Mouse (Mus musculus) frontal cortex, postnatal 14 days (tissue): ENCODE results near the gene Slc6a19.
"Not testable (repeated sequence)": the region's sequence is repeated elsewhere in the genome, so short reads cannot be mapped to it uniquely, and the experiment has no call there.

Source experiments
- DNase-seq, 2 experiments: peaks; one replicate each; pipeline ENCODE4 v3.0.0; 2022; ENCODE audit warnings: low spot score in 2 of 2

Slc6a19 gene

DNA sequence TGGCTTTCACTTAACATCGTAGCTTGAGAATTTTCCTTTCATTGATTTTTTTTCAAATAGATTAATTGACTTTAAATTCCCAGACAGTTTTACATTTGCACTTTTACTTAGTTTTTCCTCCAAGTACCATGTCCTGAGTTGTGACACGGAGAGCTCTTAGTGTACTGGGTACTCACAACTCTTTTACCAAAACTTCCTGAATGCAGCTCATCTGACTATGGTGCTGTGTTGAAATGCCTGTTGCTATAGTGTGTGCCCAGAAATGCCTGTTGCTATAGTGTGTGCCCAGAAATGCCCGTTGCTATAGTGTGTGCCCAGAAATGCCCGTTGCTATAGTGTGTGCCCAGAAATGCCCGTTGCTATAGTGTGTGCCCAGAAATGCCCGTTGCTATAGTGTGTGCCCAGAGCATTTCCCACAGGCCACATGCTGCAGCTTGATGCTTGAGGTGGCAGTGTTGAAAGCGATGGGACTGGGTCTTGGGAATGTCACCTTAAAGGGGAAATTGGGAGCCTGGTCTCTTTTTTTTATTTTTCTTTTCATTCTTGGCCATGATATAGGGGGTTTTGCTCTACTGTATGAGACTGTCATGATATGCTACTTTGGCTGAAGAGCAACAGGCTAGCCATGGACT, at the start of gene Slc6a19:
TSS of gene Slc6a19 (minus strand) at position 172 of the 632 bp plus-strand sequence.
- no peak for DNase-seq

DNA sequence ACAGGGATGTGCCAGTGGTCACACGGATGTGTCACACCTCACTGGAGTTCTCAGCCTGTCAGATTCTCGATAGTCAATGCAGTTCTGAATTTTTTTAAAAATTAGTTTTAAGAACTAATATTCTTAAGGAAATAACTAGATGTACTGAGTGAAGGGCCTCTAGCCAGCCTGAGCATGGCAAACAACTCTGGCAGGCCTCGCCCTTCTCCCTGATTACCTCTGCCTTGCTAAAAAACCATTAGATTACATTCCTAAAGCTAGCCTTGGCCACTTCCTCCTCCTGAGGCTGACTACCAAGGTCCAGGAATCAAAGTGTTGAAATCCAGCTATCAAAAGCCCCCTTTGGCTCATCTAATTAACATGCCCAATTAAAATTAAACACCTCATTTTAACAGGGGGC, 46.6 kb upstream of the Slc6a19 start:
- no peak for DNase-seq

DNA sequence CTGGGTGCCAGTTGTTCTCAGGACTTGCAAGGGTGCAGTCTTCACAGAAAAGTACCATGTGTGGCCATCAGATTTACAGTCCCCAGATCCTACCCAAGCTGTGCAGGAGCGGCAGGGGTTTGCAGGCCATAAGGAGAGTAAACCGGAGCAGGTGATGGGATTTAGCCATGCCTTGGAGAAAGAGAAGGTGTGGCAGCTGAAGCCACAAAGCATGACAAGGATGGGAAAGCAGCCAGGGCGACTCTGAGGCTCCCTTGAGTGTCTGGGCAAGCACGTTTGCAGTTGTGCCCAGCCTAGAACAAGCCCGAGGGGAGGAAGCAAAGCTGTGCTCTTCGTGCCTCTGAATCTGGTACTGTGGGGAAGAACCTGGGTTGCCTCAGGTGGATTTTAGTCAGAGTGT, 45.8 kb upstream of the Slc6a19 start:
- DNase-seq, result no peak

DNA sequence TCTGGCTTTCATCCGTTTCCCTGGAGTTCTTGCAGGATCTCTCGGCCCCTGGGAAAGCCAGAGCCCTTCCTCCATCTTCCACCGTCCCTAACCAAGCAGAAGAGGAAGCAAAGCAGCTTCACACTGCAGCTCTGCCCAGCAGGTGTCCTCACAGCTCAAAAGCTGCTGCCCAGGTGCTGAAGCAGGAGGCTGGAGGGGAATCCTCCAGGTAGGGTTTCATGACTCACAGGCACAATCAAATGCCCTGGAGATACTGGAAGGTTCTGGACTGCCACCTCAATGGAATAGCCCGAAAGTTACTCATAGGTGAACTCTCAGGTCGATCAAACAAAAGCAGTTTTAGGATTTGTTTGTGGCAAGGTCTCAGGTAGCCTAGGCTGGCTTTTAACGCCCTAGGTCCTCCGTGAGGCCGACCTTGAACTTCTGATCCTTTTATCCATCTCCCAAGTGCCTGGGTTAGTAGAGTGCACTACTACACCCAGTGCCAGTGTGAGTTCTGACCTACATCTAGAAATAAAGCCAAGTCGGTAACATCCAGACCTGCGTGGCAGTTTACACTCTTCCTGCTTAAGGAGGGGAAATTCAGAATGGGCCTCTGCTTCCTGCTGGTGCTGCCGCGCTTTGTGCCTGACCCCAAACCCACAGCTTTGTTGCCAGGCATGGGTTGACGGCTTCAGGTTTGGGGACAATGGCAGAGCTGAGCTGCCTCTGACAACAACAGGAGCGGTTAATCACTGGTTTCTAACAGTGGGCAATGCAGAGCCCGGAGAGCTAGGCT, 44.2 kb upstream of the Slc6a19 start:
- no peak for DNase-seq

DNA sequence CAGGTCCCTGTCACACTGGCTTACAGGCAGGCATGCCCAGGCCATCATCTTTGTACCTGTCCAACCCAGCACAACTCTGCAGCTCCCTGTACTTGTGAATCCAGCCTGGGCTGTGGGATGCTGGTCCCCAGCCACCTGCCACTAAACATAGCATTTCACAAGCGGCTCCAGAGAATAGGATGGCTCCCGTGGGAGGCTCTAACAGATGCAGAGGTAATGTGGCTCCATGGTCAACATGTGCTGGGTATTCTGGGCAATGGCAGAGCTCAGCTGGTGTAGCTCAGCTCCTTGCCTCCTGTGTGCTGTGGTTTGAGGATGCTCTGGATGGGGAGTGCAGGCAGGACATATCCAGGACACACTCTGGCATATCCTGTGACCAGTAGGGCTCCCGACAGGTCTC, 39.0 kb upstream of the Slc6a19 start:
- no peak for DNase-seq

DNA sequence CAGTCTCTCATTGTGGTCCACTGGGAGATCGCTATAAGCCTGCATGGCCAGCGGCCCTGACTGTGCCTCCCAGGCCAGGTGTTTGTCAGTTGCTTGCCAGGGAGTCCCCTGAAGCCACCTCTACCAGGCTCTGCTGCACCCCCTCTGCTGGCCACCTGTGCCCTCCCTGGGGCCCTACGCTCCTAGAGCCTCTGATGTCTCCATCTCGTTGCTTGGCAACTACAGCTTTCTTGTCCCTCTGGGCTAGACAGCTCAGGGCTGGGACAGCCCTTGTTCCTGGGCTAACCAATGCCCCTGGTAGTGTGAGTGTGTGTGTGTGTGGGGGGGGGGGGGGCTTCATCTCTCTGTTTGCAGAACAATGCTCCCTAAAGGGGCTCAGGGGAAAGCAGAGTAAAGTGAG, 38.3 kb upstream of the Slc6a19 start:
- no peak for DNase-seq

DNA sequence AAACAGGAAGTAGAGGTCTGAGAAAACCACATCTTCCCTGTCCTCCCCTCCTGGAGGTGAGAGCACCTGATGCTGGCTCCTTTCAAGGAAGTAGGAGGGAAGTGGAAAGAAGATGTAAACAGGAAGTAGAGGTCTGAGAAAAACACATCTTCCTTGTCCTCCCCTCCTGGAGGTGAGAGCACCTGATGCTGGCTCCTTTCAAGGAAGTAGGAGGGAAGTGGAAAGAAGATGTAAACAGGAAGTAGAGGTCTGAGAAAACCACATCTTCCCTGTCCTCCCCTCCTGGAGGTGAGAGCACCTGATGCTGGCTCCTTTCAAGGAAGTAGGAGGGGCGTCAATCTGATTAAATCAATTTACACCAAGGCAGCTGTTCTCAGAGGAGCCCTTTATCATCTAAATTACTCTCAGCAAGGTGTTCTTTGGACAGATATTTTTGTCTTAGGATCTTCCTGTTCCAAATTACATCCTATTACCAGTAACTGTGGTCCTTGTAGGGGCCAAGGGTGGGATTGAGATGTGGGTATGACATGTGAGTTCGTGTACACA, 35.8 kb upstream of the Slc6a19 start:
- DNase-seq, result not testable (repeated sequence)

DNA sequence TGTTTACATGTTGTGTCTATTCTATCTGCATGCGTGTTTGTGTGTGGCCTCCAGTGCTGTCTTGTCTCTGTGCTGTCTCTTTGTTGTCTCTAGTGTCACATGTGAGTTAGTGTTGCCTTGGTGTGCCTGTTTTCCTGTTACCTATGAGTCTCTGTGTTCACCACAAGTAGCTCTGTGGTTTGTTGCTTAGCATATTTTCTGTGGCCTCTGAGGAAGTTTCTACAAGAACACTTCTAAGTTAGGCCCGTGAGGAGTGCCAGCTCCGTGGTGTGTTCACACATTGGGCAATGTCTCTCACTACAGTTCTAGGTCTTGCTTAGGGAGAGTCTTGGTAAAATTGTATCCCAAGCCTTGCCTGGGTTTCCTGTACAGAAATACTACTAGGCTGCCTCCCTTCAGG, 32.3 kb upstream of the Slc6a19 start:
- DNase-seq, result no peak

DNA sequence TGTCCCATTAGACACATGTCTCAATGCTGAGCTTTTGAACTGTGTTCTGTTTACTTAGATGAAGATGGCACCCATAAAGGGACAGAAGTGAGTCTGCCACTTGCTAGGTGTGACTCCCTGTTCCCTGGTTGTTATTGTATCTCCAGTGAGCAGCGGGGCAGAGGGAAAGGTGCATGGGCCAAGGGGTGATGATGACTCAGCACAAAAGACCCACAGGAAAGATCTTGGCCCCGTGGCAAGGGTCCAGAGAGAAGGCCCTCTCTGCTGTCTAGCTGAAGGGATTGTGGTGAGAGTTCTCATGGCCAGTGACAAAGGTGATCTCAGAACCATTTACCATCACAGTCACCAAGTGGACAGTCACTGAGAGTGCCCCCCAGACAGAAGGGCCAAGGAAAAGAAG, 31.3 kb upstream of the Slc6a19 start:
- DNase-seq, result no peak

DNA sequence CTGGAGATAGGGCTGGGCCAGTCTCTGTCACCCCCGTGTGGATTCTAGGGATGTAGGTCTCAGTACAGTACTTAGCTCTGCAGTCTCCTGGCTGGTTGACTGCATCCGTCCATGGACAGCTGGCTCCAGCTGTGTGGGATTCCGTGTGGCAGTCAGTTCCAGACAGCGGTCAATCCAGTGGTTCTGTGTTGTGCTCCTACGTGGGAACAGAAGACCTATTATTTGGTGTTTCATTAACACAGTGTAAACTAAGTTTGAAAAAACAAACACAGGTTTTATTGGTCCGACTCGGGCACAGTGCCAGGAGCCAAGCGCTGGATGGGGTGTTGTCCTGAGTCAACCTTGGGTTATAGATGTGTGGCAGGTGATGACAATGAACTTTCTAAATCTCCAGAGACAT, 30.6 kb upstream of the Slc6a19 start:
- DNase-seq, result no peak

DNA sequence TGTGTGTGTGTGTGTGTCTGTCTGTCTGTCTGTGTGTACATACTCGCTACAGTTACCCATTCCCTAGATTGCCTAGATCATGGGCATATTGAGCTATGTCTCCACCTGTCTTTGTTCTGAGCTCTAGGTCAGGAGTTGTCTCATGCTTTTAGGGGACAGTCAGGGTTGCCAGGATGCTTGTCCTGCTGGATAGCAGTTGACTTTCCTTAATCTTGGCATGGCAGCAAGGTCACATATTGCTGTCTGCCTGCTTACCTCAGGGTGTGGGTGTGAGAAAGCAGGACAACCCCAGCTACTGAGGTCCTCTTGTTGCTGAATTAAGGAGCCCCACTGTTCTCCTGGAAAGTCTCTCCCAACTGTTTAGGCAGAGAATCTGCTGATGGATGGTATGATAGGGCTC, 29.7 kb upstream of the Slc6a19 start:
- no peak for DNase-seq

DNA sequence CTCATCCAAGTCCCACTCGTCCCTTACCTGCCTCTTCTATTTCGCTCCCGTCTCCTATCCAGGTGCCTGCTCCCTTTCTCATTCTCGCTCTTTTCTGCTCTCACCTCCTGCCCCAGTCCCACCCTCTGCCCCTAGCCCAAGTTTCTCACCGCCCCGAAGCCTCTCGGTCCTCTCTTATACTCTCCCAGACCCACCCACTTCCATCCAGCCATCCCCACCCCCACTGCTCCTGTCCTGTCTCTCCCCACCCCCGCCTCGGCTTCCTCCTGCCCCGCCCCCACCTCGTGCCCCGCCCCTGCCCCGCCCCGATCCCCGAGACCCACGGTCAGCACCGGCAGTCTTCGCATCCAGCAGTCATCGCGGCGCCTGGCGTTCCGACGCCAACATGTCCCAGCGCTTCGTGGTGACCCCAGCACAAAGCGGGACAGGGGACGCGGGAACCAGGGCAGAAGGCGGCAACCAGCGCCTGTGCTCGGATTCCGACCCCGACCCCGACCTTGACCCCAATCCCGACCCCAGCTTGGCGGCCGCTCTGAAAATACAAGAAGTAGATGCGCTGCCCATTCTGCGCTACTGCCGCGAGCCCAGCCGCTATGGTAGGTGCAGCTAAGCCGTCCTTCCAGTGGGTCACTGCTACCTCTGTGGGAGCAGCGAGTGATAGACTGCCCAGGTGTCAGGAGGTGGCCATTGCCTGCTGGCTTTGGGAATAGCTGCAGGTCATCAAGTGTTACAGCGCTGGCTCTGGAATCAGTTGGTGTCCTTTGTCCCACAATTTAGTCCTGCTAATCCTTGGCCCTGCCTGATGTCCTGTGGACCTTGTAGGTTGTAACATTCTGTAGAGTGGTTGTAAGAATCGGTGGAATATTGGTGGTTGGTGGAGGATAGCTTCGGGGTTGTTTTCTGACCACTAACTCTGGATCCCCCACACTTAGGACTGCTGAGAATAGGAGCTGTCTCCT, 28.4 kb upstream of the Slc6a19 start, which contains the start of gene Slc12a7:
TSS of gene Slc12a7 (plus strand) at position 353 of the 959 bp plus-strand sequence.
- no peak for DNase-seq

DNA sequence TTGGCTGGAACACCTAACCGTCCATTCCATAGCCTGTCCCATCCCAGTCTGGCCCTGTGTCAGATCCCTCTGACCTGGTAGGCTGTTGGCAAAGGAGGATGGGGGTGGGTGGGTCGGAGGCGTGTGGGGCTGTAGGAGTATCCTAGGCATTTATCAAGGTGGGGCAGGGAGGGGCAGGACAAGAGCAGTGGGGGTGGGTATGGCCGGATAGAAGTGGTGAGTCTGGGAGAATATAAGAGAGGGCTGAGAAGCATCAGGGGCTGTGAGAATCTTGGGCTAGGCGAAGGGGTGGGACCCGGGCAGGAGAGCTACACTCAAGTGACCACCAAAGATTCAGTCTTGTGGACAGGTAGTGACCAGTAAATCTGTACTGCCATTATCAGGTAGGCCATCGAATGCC, 27.6 kb upstream of the Slc6a19 start:
- no peak for DNase-seq

DNA sequence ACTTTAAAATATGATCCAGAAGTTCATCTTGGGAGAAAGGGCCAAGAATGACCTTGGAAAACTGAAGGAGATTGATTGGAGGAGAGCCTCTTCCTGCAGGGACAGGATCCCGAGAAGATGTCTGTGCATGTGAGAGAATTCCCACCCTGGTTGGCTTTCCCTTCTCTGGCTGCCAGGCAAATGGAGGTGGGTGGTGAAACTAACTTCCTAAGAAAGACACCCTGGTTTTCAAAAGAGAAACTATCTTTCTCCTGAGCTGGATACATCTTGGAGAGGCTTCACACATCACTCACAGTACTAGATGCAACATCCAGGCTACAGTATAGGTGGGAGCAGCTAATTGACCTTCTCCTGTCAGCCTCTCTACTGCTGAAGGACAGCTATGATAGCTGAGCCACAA, 26.2 kb upstream of the Slc6a19 start:
- no peak for DNase-seq

DNA sequence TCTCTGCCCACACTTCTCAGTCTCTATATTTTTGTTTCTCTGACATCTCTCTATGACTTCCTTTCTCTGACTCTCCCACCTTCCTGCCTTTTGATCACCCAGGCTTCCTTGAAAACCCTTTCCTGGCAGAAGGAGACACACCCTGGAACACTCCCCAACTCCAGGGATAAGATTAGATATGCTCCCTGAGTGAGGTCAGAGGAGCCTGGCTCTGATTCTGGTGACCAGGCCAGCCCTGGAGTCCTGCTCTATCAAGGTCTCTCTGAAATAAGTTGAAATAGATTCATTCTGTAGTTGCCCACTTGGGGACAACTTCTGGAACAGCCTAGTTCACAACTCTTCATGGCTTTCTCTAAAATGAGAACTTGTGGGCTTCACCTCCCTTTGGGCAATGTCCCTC, 24.0 kb upstream of the Slc6a19 start:
- no peak for DNase-seq

DNA sequence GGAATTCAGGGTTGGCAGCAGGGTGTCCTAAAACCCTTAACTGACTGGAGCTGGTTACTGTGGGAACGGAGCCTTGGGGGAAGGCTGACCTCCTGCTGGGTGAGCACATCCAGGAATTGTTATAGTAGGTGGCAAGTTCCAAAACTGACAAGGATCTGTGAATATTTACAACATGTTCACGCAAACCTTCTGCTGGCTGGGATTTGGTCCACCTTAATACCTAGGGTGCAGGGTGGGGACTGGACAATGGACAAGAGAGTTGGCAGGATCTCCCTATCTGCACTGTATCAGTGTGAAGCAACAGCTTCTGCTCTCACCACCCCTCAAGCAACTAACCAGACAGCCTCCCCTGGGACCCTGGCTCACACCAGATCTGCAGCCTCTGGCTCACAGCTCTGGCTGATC, 23.0 kb upstream of the Slc6a19 start:
- DNase-seq, result no peak

DNA sequence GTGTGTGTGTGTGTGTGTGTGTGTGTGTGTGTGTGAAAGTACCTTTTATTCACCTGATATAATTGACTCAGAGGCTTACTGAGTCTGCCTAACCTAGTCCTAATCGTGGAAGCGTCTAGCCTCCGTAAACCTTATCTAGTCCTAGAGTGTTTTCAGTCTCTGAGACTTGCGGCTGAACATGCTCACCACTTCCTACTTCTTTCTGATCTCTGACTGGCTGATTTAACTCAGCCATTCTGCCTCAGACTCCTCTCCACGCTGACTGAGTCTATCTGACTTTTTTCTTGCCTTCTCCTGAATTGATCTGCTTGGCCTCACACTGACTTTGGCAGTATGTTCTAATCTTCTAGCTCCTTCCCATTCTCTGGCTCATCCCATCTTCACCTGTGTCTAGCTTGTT, 20.6 kb upstream of the Slc6a19 start:
- DNase-seq, result no peak

DNA sequence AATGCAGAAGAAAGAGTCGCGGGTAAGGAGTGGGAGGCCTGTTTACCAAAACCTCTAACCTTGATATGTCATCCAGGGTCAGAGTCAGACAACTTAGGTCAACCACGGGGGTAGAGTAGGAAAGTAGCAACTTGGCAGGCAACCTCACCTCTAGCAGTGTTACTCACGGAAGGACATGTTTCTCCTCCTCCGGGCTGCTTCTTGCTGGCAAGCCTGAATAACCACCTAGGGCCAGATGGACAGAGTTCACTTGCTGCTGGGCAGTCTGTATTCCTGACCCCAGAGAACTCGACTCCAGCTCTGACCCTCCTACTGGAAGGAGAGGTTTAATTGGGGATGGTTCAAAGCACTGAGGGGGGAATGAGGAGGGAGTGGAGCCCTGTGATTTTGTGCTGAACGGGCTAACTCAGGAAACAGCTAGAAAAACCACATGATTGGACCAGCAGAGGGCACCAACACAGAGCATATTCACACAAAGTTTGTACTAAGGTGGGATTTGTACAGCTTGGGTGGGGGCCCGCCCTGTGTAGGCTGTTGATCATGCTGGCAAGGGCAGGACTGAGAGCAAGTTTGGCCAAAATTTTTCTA, 18.5 kb upstream of the Slc6a19 start:
- DNase-seq, result peak; percentile 11 to 31

DNA sequence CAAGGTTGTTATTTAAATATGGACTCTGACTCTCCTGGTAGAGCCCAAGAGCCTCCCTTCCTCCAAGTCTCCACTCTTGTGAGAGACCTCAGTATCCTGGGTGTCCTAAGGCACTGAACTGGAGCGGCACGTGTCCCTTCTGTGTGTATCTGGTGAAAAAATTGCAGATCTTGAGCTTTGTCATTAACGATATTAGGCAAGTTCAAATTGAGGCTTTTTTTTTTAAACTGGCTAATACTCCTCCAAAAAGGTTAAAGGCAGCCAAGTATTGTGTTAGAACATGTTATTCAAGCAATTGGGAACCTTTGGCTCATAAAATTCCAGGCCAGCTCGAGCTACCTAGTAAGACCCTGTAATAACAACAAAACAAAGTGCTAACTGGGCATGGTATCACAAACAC, 15.6 kb upstream of the Slc6a19 start:
- no peak for DNase-seq

DNA sequence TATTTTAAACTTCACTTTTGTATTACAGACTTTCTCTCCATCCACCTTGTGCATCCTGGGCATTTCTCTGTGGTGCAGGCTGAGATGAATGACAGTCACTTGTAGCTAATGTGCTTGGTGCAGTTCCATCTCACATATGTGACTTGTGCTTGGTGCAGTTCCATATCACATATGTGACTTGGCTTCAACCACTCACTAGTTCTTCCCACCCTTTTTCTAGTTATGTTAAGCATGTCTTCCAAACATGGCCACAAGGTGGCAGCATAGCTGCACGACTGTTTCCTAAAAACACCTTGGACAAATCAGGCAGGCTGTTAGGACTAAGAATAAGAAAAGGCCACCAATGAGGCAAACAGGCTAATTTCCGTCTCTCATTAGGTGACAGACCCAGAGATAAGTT, 13.6 kb upstream of the Slc6a19 start:
- peak; percentile 60 to 83 for DNase-seq

DNA sequence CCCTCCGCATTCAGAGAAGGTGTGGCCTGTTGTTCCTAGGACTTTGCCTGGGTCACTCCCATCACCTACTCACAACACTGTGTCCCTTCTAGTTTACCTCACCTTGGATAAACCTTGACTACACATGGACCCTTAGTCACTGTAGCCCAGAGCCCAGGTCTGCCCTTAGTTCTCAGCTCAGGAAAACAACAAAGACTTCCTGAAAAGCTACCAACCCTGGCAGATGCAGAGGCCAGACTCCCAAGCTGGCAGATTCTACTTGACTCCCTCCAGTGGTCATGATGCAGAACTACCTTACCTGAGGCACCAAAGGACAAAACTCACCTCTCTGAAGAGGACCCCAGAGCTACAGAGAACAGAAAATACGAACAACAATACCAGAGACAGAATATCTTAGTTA, 9.4 kb upstream of the Slc6a19 start:
- DNase-seq, result no peak

DNA sequence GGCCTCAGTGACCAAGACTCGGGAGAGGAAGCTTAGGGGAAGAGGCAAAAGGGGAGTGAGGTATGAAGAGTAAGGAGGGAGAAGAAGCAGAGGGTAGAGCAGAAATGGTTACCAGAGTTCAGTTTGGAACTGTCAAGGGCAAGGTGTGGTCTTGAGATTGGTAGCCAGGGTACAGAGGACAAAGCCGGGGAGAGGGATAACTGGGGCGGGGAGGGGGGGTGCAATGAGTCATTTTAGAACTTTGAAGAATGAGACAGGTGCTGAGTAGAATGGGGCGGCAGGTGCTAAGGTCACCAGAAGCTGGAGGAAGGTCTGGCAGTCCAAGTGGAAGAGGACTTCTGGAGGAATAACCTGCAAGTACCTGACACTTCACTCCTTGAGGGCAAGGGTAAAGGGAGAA, 8.5 kb upstream of the Slc6a19 start:
- DNase-seq, result no peak
